Mouse (Mus musculus): ENCODE results near the gene 1700018B08Rik. TPM values are rescaled to one million over a fixed set of nuclear protein-coding genes. Genes with fewer than 3 reads are reported as not detected.

Gene 1700018B08Rik
- total RNA-seq, 1 experiment = 2.6 TPM

DNA sequence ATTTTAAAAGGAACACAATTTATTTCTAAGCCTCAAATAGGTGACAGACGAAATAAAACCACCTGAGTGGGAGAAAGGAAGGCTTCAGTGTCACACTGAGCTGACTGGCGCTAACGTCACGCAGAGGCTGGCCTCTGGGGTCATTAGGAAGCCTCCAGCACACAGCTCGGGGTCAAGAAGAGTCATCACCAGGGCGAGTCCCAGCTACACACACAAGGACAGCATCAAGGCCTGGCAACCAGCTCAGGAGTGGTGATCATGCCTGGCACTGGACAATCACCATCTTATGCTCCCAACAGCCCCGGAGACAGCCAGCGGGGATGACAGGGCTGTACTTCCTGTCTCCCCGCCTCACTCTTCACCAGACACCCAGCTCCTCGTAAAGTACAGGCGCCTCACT is 13.6 kb upstream of the 1700018B08Rik start:
- Histone ChIP-seq H3K4me3 (ENCODE audit: insufficient read depth in 1 of 2, low read depth in 1 of 2, low read length in 2 of 2, poor library complexity in 1 of 2, severe bottlenecking in 1 of 2) (no peak overlapping the region), H3K27ac (ENCODE audit: insufficient read depth, low read depth, low read length, poor library complexity, severe bottlenecking) (no peak overlapping the region), H3K9me3 (ENCODE audit: control insufficient read depth, insufficient read depth, low read depth, low read length) (no peaks in the 10 kb centered on the region), H3K4me1 (ENCODE audit: control insufficient read depth in 2 of 2, insufficient read depth in 2 of 2, low read length in 2 of 2, poor library complexity in 1 of 2) (peaks cover 0 to 9% of the 10 kb centered on the region in 2 experiments; a peak in 1 of 4 replicates), H3K36me3 (ENCODE audit: control insufficient read depth, insufficient read depth, low read length, poor library complexity, severe bottlenecking) (peaks cover 33% of the 10 kb centered on the region), H3K9ac (ENCODE audit: insufficient read depth, low read depth, low read length, poor library complexity, severe bottlenecking) (no peak overlapping the region)
- no peak for TF ChIP-seq ZC3H11A (IDR thresholded peaks at IDR 0.05; ENCODE audit: borderline replicate concordance, low read depth, low read length)
- no peak for TF ChIP-seq CHD2 (IDR thresholded peaks at IDR 0.05; ENCODE audit: low read depth, low read length)
- TF ChIP-seq MAFK (IDR thresholded peaks at IDR 0.05; ENCODE audit: insufficient read depth, low read depth, low read length) = no peak
- no peak for TF ChIP-seq HCFC1 (IDR thresholded peaks at IDR 0.05; ENCODE audit: borderline replicate concordance, insufficient read depth, low read length)
- no peak for DNase-seq (ENCODE audit: low read depth, low spot score)
- in situ Hi-C loops (cut with MboI; ENCODE audit: low sequenced_read_pairs in 2 of 2, unreplicated experiment in 2 of 2) = no loop called here

DNA sequence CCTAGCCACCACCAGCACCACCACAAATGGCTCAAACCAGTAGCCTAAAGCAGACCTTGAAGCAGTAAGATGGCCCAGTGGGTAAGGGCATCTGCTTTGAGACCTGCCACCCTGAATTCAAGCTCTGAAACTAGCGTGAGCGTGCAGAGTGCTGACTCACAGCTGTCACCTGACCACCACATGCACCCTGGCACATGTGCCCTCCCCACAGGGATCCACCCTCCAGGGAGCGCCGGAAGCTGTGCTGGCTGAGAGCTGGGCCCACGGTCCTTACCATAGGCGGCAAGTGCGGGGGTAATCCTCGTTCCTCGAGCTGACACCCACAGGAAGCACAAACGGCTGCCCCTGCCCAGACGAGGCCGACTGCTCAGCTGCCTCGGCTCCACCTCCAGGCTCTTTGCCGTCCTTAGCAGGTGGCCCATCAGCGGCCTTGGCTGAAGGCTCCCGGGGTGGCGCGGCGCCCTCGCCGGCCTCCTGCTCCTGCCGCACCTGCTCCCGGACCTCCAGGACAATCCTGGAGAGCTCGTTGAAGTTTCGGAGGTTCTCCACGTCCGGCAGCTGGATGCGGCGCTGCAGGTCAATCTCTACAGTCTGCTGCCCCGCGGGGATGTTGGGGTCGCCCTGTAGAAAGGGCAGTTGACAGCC is 9.8 kb upstream of the 1700018B08Rik start:
- H3K9ac ChIP-seq (ENCODE audit: insufficient read depth, low read depth, low read length, poor library complexity, severe bottlenecking) = no peak overlapping the region; the same call in 1 of the 2 replicates
- no peak for DNase-seq (ENCODE audit: low read depth, low spot score)
- no peak overlapping the region for H3K4me3 ChIP-seq (ENCODE audit: insufficient read depth in 1 of 2, low read depth in 1 of 2, low read length in 2 of 2, poor library complexity in 1 of 2, severe bottlenecking in 1 of 2)
- H3K36me3 ChIP-seq (ENCODE audit: control insufficient read depth, insufficient read depth, low read length, poor library complexity, severe bottlenecking) = peaks cover 33% of the 10 kb centered on the region
- peaks cover 0 to 21% of the 10 kb centered on the region in 2 experiments; a peak in 2 of 4 replicates for H3K4me1 ChIP-seq (ENCODE audit: control insufficient read depth in 2 of 2, insufficient read depth in 2 of 2, low read length in 2 of 2, poor library complexity in 1 of 2)
- H3K27ac ChIP-seq (ENCODE audit: insufficient read depth, low read depth, low read length, poor library complexity, severe bottlenecking) = no peak overlapping the region
- TF ChIP-seq MAFK (IDR thresholded peaks at IDR 0.05; ENCODE audit: insufficient read depth, low read depth, low read length) (no peak), HCFC1 (IDR thresholded peaks at IDR 0.05; ENCODE audit: borderline replicate concordance, insufficient read depth, low read length) (no peak), ZNF384 (IDR thresholded peaks at IDR 0.05; ENCODE audit: low read depth, low read length) (no peak), CHD2 (IDR thresholded peaks at IDR 0.05; ENCODE audit: low read depth, low read length) (no peak), ZC3H11A (IDR thresholded peaks at IDR 0.05; ENCODE audit: borderline replicate concordance, low read depth, low read length) (no peak)
- in situ Hi-C loops (cut with MboI; ENCODE audit: low sequenced_read_pairs in 2 of 2, unreplicated experiment in 2 of 2) = no loop called here
- no peaks in the 10 kb centered on the region for H3K9me3 ChIP-seq (ENCODE audit: control insufficient read depth, insufficient read depth, low read depth, low read length)

DNA sequence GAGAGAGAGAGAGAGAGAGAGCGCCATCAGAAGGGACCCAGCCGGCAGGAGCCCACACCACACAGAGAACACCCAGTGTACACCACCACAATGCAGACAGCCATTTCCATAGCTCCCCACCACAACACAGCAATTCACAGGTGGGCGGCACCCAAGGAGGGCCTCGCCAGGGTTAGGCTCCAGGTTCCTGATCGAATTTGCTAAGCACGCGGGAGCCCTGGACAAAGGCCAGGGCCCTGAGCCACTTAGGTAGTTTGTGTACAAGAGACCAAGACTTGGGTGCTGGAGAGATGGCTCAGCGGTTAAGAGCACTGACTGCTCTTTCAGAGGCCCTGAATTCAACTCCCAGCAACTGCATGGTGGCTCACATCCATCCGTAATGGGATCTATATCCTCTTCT is 8.4 kb upstream of the 1700018B08Rik start:
- DNase-seq (ENCODE audit: low read depth, low spot score) = no peak
- TF ChIP-seq MAFK (IDR thresholded peaks at IDR 0.05; ENCODE audit: insufficient read depth, low read depth, low read length) = no peak
- TF ChIP-seq ZNF384 (IDR thresholded peaks at IDR 0.05; ENCODE audit: low read depth, low read length) = no peak
- no peak for TF ChIP-seq HCFC1 (IDR thresholded peaks at IDR 0.05; ENCODE audit: borderline replicate concordance, insufficient read depth, low read length)
- TF ChIP-seq CHD2 (IDR thresholded peaks at IDR 0.05; ENCODE audit: low read depth, low read length) = no peak
- no peak for TF ChIP-seq ZC3H11A (IDR thresholded peaks at IDR 0.05; ENCODE audit: borderline replicate concordance, low read depth, low read length)
- Histone ChIP-seq H3K9ac (ENCODE audit: insufficient read depth, low read depth, low read length, poor library complexity, severe bottlenecking) (no peak overlapping the region), H3K4me1 (ENCODE audit: control insufficient read depth in 2 of 2, insufficient read depth in 2 of 2, low read length in 2 of 2, poor library complexity in 1 of 2) (peaks cover 0 to 17% of the 10 kb centered on the region in 2 experiments; a peak in 2 of 4 replicates), H3K27ac (ENCODE audit: insufficient read depth, low read depth, low read length, poor library complexity, severe bottlenecking) (no peak overlapping the region), H3K36me3 (ENCODE audit: control insufficient read depth, insufficient read depth, low read length, poor library complexity, severe bottlenecking) (peaks cover 32% of the 10 kb centered on the region), H3K9me3 (ENCODE audit: control insufficient read depth, insufficient read depth, low read depth, low read length) (no peaks in the 10 kb centered on the region), H3K4me3 (ENCODE audit: insufficient read depth in 1 of 2, low read depth in 1 of 2, low read length in 2 of 2, poor library complexity in 1 of 2, severe bottlenecking in 1 of 2) (peak overlapping the region in 1 of 2 experiments; percentile 5; a peak in 2 of 4 replicates)
- in situ Hi-C loops (cut with MboI; ENCODE audit: low sequenced_read_pairs in 2 of 2, unreplicated experiment in 2 of 2) = no loop called here

DNA sequence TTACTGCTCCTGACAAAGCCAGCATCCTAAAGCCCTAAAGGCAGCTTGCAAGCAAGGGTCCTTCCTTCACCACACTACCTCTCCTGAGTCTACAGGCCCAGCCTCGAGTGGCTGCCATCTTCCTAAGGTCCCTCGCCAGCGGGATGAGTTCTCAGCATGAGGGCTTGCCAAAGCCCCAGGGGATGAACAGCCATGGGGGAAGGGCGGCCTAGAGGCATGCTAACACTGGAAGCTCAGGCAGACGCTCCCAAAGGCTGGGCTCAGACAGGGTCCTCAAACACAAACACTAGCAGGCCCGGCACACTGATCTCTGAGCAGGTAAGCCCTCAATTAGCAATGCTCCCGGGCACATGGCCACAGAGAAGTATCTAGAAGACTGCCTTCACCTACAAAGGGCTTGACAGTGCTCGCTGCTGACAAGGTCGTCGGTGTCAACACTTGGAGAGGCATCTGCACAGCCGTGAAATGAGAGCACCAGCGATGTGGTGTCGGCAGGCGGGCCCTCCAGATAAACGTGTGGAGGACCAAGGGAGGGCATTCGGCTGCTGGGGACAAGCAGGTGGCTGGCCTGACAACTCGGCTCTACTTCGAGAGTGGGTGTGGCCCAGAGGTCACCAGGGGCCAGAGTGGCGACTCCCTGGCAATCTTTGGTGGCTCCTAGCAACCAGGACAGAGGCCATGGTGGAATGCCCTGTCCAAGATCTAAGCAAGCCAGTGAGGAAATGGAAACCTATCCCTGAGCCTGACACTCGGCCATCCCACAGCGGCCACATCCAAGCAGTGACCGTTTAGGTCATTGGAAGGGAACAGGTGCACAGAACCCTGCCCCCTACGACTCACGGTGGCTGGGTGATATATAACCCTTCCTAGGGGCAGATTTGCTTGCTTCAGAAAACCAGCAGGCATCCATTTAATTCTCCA is 7.2 kb upstream of the 1700018B08Rik start:
- no peaks in the 10 kb centered on the region for H3K9me3 ChIP-seq (ENCODE audit: control insufficient read depth, insufficient read depth, low read depth, low read length)
- H3K4me1 ChIP-seq (ENCODE audit: control insufficient read depth in 2 of 2, insufficient read depth in 2 of 2, low read length in 2 of 2, poor library complexity in 1 of 2) = peaks cover 0 to 13% of the 10 kb centered on the region in 2 experiments; a peak in 2 of 4 replicates
- TF ChIP-seq ZC3H11A (IDR thresholded peaks at IDR 0.05; ENCODE audit: borderline replicate concordance, low read depth, low read length) = no peak
- H3K9ac ChIP-seq (ENCODE audit: insufficient read depth, low read depth, low read length, poor library complexity, severe bottlenecking) = no peak overlapping the region
- DNase-seq (ENCODE audit: low read depth, low spot score) = no peak
- no peak overlapping the region for H3K27ac ChIP-seq (ENCODE audit: insufficient read depth, low read depth, low read length, poor library complexity, severe bottlenecking)
- in situ Hi-C loops (cut with MboI; ENCODE audit: low sequenced_read_pairs in 2 of 2, unreplicated experiment in 2 of 2) = no loop called here
- no peak overlapping the region for H3K4me3 ChIP-seq (ENCODE audit: insufficient read depth in 1 of 2, low read depth in 1 of 2, low read length in 2 of 2, poor library complexity in 1 of 2, severe bottlenecking in 1 of 2)
- peaks cover 32% of the 10 kb centered on the region for H3K36me3 ChIP-seq (ENCODE audit: control insufficient read depth, insufficient read depth, low read length, poor library complexity, severe bottlenecking)

Data from ES-E14 (cell line).